Mouse (Mus musculus) monocyte, adult 5-6 weeks (primary cell): ENCODE results near the gene Pgm5. TPM values are rescaled to one million over a fixed set of nuclear protein-coding genes. Genes with fewer than 3 reads are reported as not detected.
"Not testable (repeated sequence)": the region's sequence is repeated elsewhere in the genome, so short reads cannot be mapped to it uniquely, and the experiment has no call there.

Source experiments
- ATAC-seq: fragments of 153-309, 156-312 bp; replicated peaks from 2 replicates; pipeline ENCODE4 v1.8.0; 2017; ENCODE audit warnings: mild to moderate bottlenecking; ENCODE audit not compliant: low TSS enrichment, insufficient number of reproducible peaks, severe bottlenecking, poor library complexity, low FRiP score
- total RNA-seq: library from RNA; stranded (forward); fragments of 200-1000, 200-491, 200-594 nt; gene quantifications from 3 replicates; pipeline ENCODE4 v1.2.3, GENCODE M21; 2017

The Pgm5 gene
- total RNA-seq, 1 experiment from 2014 or later, result not detected

- ATAC-seq, result no peak
Observed at GRCm38 (mm10) chr19:24730661-24731060, 131.0 kb downstream of the Pgm5 start.

GRCm38 (mm10) chr19:24724362-24724761 is 137.3 kb downstream of the Pgm5 start:
- no peak for ATAC-seq

GRCm38 (mm10) chr19:24720448-24720847 is 141.2 kb downstream of the Pgm5 start:
- no peak for ATAC-seq

- ATAC-seq, result no peak
Observed at GRCm38 (mm10) chr19:24719504-24719903, 142.2 kb downstream of the Pgm5 start.

GRCm38 (mm10) chr19:24718021-24718420 is 143.6 kb downstream of the Pgm5 start:
- no peak for ATAC-seq

GRCm38 (mm10) chr19:24716303-24717097 is 145.2 kb downstream of the Pgm5 start:
- ATAC-seq, result no peak

- ATAC-seq, result no peak
Observed at GRCm38 (mm10) chr19:24708032-24708431, 153.6 kb downstream of the Pgm5 start.

- ATAC-seq, result no peak
Observed at GRCm38 (mm10) chr19:24707071-24707906, 154.4 kb downstream of the Pgm5 start.

GRCm38 (mm10) chr19:24705395-24705794 is 156.3 kb downstream of the Pgm5 start:
- no peak for ATAC-seq

GRCm38 (mm10) chr19:24704326-24704725 is 157.3 kb downstream of the Pgm5 start:
- no peak for ATAC-seq

- no peak for ATAC-seq
Observed at GRCm38 (mm10) chr19:24703680-24704079, 158.0 kb downstream of the Pgm5 start.

- not testable (repeated sequence) for ATAC-seq
Observed at GRCm38 (mm10) chr19:24703168-24703567, 158.5 kb downstream of the Pgm5 start.

- no peak for ATAC-seq
Observed at GRCm38 (mm10) chr19:24701716-24702115, 159.9 kb downstream of the Pgm5 start.

- no peak for ATAC-seq
Observed at GRCm38 (mm10) chr19:24700664-24701063, 161.0 kb downstream of the Pgm5 start.

GRCm38 (mm10) chr19:24699910-24700309 is 161.7 kb downstream of the Pgm5 start:
- no peak for ATAC-seq

GRCm38 (mm10) chr19:24699196-24699595 is 162.5 kb downstream of the Pgm5 start:
- ATAC-seq, result no peak

GRCm38 (mm10) chr19:24698651-24699050 is 163.0 kb downstream of the Pgm5 start:
- ATAC-seq, result no peak

- ATAC-seq, result no peak
Observed at GRCm38 (mm10) chr19:24697946-24698345, 163.7 kb downstream of the Pgm5 start.

GRCm38 (mm10) chr19:24692691-24693090 is 169.0 kb downstream of the Pgm5 start:
- ATAC-seq, result no peak

GRCm38 (mm10) chr19:24689531-24689930 is 172.1 kb downstream of the Pgm5 start:
- ATAC-seq, result no peak
